Mouse (Mus musculus): ENCODE measurements around the gene Nfib.

Nfib gene

DNA sequence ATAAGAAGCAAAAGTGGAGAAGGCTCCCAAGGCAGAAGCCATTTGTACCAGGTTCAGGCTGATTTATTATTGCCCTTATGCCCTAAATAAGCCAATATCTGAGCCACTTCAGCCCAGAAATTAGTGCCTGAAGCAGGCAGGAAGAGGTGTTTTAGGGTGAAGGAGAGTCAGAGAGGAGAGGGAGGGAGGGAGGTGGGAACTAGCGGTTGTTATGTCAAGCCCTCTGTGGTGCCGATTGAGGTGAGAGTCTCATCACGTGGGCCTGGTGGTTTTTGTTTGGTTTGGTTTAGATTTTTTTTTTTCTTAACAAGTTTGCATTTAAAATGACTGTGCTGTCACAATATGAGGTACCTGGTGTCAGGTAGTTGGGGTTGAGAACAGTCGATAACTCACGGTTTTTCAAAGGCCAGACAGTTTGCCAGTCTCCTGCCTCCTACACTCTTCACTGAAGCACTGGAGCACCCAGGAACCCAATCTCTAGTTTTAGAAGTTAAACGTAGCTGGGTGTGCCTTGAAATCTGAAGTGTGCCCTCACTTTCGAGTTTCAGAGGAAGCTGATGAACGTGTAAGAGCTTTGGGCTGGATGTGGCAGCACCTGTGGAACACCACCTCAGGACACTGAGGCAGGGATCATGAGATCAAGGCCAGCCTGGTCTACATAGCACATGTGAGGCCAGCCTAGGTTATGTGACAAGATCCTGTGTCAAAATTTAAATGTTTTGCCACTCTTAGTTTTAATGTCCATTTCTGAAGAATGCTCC, 81.1 kb downstream of the Nfib start:
- DNase-seq (ENCODE audit: low spot score in 2 of 2), result no peak

DNA sequence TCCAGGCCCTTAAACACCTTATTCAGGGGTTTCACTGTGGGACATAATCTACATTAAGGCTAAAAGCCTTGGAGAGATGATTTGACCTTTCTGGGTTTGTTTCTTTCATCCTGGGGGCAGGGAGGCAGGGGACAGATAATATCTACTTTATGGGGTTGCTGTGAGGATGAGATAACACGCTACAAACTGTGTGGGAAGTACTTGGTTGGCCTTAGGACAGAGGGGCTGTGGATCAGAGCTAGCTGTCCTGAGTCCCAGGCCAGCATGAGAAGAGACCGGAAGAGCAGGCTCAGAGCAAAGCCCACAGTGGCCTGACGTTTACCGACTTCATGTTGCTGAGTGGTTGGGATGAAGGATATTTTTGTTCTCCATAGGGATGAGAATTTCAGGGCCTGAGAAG, 81.7 kb downstream of the Nfib start:
- DNase-seq (ENCODE audit: low spot score in 2 of 2), result no peak

- DNase-seq (ENCODE audit: low spot score in 2 of 2), result no peak
Observed at GRCm38 (mm10) chr4:82623081-82623538, 82.4 kb downstream of the Nfib start.

DNA sequence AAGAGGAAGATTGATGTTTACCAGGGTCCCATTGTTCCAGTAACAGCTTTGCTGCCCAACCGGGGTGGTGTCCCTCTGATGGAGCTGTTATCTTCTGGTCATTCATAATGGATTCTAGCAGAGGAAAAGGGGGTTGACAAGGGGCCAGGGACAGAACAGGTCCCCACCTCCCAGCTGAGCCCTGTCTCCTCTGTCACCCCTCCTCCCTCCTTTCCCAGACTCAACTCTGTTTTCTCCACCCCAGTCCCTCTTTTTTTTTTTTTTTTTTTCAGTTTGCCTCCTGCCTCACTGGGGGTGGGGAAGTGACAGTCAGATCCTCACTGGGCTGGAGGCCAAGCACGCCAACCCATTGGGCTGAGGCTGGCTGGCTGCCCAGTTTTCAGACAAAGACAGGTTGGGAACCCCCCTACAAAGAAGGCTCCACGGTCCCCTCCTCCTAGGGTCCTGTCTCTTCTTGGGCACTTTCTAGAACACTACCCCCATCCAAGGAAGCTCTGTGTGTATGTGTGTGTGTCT, 83.2 kb downstream of the Nfib start:
- peak in 1 of 2 experiments; percentile 26 for DNase-seq (ENCODE audit: low spot score in 2 of 2)

DNA sequence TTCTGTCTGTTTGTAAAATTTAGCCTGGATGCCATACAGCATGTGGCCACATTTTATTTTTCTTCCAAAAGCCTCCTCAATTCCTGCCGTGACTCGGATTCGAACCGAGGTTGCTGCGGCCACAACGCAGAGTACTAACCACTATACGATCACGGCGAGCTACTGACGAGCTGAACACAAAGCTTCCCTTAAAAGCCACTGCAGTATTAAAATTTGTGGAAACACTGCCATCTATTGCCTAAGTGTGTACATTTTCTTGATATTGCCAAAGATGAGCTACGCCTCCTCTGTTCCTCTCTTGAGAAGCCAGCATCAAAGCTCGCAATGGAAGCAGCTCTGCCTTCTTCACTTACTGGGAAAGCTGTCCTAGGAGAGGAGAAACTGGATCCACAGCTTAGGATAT, 86.0 kb downstream of the Nfib start:
- DNase-seq (ENCODE audit: low spot score in 2 of 2), result no peak

DNA sequence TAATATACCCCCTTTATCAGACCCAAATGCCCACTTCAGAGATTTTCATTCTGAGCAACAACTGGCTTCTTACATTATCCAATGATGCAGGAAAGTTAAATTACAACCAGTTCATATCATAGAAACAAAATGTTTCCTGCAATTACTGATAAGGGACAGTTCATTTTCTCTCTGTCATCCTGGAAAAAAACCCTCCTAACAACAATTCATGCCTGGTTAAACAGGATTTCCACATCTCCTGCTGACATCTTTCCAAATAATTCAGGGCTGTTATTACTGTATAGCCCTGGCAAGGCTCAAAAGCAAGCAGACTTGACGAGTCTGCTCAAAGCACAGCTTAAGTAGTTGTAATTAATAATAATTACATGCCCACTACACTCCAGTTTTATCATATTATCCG, 86.5 kb downstream of the Nfib start:
- DNase-seq (ENCODE audit: low spot score in 2 of 2), result no peak

DNA sequence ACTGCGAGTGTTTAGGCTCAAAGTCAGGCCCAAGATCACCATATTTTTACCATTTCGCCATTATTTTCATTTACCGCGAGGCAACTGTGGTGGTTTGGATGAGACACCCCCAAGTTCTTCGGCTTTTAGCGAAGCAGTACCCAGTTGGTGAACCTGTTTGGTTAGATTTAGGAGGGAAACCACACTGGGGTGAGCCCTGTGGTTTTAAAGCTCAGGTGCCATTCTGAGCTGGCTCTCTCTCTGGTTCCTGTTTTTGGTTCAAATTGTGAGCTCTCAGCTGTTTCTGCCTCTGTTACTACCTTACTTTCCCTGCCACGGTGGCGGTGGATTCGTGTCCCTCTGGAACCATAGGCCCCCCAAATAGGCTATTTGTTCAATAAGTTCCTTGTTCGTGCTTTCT, 88.3 kb downstream of the Nfib start:
- no peak for DNase-seq (ENCODE audit: low spot score in 2 of 2)

DNA sequence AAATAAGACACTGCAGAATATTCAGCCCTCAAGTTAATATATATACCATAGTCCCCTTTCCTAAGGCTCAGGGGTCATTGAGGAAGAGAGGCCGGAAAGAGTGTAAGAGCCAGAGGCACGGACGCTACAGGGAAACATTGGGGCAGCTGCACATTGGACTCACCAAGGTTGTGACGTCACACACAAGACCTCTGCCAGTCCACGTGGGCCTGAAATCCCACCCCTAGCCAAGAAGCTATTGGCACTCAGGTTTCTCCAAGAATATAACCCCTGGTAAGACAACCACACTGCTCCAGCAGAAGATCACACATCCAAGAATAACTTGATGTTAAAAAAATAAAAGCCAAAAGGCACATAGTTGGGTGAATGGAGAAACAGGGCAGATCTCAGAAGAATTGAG, 89.8 kb downstream of the Nfib start:
- DNase-seq (ENCODE audit: low spot score in 2 of 2), result no peak

DNA sequence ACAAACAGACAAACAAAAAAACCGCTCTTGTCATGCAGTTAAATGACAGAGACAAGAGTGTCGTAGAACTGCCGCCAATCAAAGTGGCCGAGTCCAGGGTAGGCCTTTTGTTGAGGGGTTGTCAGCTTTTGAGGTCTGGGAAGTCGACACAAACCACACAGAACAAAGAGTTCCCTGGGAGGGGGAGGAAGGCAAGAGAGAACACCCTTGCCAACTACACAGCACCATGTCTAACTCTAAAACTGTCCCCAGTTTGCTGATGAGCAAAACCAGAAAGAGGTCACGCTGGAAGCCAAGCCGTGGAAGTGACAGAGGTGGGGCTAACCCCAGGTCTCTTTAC, 91.1 kb downstream of the Nfib start:
- no peak for DNase-seq (ENCODE audit: low spot score in 2 of 2)

DNA sequence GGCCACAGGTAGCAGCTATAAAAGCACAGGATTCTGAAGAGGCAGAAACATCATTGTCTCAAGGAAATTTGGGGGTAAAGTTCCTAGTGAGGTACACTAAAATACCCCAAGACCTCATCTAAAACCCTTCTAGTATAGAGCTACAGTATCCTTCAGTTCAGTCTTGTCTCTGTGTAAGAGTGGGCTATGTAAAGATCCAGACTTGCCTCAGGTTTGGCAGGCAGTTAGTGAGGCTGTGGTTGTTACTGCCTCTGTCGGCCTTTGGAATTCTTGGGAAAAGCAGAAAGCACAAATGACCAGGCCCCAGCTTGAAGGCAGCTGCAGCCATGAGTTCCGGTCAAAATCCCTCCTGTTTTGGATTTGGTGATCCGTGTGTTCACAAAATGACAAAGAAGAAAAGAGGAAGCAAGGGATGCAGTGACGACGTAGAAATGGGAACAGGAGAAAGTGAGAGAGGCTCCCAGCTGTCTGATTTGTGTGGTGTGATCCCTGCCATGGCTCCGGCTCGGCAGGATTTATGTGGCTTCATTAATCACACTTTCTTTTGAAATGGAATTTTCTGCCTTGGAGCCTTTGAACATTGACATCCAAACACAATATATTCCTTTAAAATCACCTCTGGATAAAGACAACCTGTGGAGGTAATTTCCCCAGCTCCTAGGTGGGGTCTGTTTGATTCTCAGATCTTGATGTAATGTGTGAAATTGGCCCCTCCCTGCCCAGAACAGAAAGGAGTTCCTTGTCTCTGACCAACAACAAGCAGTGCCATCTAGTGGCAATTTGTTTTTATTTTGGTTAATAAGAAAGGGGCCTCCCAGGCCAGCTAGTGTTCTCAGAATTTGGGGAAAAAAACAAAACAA, 91.7 kb downstream of the Nfib start:
- no peak for DNase-seq (ENCODE audit: low spot score in 2 of 2)

- no peak for DNase-seq (ENCODE audit: low spot score in 2 of 2)
Observed at GRCm38 (mm10) chr4:82609676-82610075, 95.9 kb downstream of the Nfib start.

- no peak for DNase-seq (ENCODE audit: low spot score in 2 of 2)
Observed at GRCm38 (mm10) chr4:82608768-82609610, 96.6 kb downstream of the Nfib start.

DNA sequence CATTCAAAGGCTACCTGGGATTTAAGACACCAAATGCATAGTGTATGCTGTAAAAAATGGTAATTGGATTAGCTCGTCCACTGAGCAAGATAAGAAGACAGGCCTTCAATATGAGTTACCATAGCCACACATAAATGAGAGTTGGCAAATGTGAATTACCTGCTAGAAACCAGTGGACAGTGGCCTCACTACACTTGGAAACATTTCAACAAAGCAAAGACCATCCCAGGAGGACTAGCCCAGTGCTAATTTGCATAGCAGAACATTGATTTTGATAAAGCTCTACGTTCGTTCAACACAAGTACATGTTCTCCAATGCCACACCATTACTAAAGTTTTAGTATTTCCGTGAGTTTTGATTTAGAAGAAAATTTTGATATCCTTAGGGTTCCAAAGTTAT, 98.3 kb downstream of the Nfib start:
- no peak for DNase-seq (ENCODE audit: low spot score in 2 of 2)

- no peak for DNase-seq (ENCODE audit: low spot score in 2 of 2)
Observed at GRCm38 (mm10) chr4:82606351-82606750, 99.2 kb downstream of the Nfib start.

- DNase-seq (ENCODE audit: low spot score in 2 of 2), result no peak
Observed at GRCm38 (mm10) chr4:82605034-82605784, 100.3 kb downstream of the Nfib start.

- DNase-seq (ENCODE audit: low spot score in 2 of 2), result no peak
Observed at GRCm38 (mm10) chr4:82604501-82604900, 101.0 kb downstream of the Nfib start.

DNA sequence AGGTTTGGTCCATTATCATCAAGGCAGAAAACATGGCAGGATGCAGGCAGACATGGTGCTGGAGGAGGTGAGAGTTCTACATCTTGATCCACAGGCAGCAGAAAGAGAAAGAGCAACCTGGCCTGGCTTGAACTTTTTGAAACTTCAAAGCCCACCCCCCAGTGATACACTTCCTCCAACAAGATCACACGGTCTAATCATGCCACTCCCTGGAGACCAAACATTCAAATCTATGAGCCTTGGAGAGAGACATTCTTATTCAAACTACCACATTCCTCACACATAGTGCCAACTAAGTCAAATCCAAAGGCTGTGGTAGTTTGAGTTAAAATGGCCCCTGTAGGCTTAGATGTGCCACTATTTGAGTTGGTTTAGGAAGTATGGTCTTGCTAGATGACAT, 104.9 kb downstream of the Nfib start:
- no peak for DNase-seq (ENCODE audit: low spot score in 2 of 2)

DNA sequence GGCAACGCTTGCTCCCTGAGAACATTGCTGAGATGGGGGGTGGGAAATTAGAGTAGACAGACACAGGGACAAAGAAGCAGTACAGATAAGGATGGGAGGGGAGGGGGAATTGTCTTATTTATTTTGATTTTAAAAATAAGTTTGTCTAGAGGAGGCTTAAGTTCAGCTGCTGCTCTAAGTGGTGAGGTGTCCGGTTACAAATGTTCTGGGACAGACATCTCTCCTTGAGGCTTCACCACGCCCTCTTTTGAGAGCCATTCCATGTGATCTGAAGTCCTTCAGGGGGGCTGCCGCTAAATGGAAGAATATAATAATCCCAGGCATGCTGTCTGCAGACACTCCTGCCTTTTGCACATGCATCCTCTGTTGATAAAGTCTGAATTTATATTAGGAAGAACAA, 107.1 kb downstream of the Nfib start:
- no peak for DNase-seq (ENCODE audit: low spot score in 2 of 2)

DNA sequence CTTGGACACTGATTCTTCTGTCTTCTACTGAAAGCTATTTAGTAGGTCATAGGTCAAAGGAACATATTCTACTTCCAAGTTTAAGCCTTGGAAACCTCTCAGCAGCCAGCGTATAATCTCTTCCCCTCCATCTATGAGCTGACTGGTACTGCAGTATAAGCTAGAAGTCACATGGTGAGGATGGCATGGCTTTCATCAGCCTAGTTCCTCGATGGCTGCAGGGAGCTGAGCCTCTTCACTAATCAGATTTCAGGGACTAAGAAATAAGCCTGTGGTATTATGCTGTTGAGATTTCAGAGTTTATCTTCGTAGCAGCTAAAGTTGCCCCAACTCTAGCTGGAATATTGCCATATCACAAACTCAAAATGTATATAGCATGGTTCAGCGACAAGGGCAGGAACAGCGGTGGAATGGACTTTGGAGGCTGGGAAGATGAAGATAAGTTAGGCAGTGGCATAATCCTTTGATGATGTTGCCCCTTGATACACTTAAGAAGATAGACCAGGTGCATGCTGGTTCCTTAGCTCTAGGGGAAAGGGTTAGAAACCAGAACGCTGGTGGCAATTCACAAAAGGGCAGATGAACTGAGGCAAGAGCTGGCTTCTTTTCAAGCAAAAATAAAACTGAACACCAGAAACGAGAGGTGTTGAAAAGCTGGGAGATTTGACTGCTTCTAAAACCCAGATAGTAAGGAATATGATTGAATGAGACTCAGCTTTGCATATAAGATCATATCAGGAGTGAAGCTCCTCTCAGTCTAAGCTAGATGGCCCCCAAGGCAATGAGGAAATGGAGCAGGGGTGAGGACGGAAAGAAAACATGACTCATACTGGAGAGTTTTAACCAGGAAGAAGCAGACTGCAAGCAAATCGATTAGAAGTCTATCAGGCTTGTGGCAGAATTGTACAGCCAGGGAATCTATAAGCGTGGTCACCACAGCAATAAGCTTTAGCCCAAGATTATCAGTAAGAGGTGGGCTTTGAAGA, 111.6 kb downstream of the Nfib start:
- DNase-seq (ENCODE audit: low spot score in 2 of 2), result no peak
